Mouse (Mus musculus): Measurements from ENCODE around the gene Grid2. TPM values are rescaled to one million over a fixed set of nuclear protein-coding genes. Genes with fewer than 3 reads are reported as not detected.

Grid2 gene
- total and polyA plus RNA-seq, 3 experiments = not detected

DNA sequence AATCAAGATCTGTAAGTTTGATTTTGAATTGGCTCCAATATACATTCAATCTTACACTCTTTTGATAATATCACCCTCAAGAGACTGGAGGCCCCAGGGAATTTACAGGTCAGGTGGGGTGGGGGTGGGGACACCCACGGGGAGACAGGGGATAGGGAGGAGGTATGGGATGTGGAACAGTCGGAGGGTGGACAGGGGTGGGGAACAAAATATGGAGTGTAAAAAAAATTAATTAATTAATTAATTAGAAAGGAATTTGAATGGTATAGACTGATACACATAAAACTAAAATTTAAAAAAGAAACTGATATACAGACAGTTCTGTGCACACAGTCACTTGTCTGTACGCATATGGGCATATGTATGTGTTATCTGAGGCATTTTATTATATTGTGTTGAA, 380.3 kb downstream of the Grid2 start:
- H3K36me3 ChIP-seq (ENCODE audit: control insufficient read depth in 1 of 2, insufficient read depth in 2 of 2, low read length in 2 of 2) = no peaks in the 10 kb centered on the region
- no peak for TF ChIP-seq MAFK (IDR thresholded peaks at IDR 0.05; ENCODE audit: borderline replicate concordance, low read depth, low read length)
- TF ChIP-seq BHLHE40 (IDR thresholded peaks at IDR 0.05; ENCODE audit: borderline replicate concordance, low read depth, low read length) = no peak
- TF ChIP-seq CTCF (IDR thresholded peaks at IDR 0.05 in 2 of 3, conservative IDR thresholded peaks at IDR 0.05 in 1 of 3; ENCODE audit: control insufficient read depth in 1 of 3, insufficient read depth in 1 of 3, low read depth in 2 of 3, low read length in 3 of 3, poor library complexity in 1 of 3, severe bottlenecking in 1 of 3) = no peak
- no peak for TF ChIP-seq MYB (IDR thresholded peaks at IDR 0.05; ENCODE audit: low read depth, low read length)
- no peak for TF ChIP-seq TAL1 (IDR thresholded peaks at IDR 0.05; ENCODE audit: low read length)
- no peak for TF ChIP-seq HCFC1 (IDR thresholded peaks at IDR 0.05; ENCODE audit: low read depth, low read length)
- no peak for TF ChIP-seq MAZ (IDR thresholded peaks at IDR 0.05; ENCODE audit: low read depth, low read length)
- TF ChIP-seq ZC3H11A (IDR thresholded peaks at IDR 0.05; ENCODE audit: low read depth, low read length) = no peak
- no peak for TF ChIP-seq GATA1 (IDR thresholded peaks at IDR 0.05; ENCODE audit: low read depth, low read length)
- TF ChIP-seq MXI1 (IDR thresholded peaks at IDR 0.05; ENCODE audit: low read depth, low read length) = no peak
- TF ChIP-seq POLR2AphosphoS2 (IDR thresholded peaks at IDR 0.05; ENCODE audit: low read length) = no peak
- no peak for TF ChIP-seq TBP (IDR thresholded peaks at IDR 0.05; ENCODE audit: low read depth, low read length)
- TF ChIP-seq MEF2A (IDR thresholded peaks at IDR 0.05; ENCODE audit: extremely low read depth, insufficient replicate concordance, low read depth, low read length, poor library complexity, severe bottlenecking) = no peak
- no peak for TF ChIP-seq ZNF384 (IDR thresholded peaks at IDR 0.05; ENCODE audit: low read depth, low read length)
- no peak for TF ChIP-seq GABPA (IDR thresholded peaks at IDR 0.05; ENCODE audit: low read depth, low read length)
- TF ChIP-seq NELFE (IDR thresholded peaks at IDR 0.05; ENCODE audit: low read depth, low read length) = no peak
- TF ChIP-seq JUND (IDR thresholded peaks at IDR 0.05; ENCODE audit: low read depth, low read length) = no peak
- no peak for TF ChIP-seq POLR2A (IDR thresholded peaks at IDR 0.05; ENCODE audit: control insufficient read depth in 1 of 2, insufficient read depth in 1 of 2, low read depth in 1 of 2, low read length in 2 of 2, poor library complexity in 1 of 2)
- no peak for TF ChIP-seq UBTF (IDR thresholded peaks at IDR 0.05; ENCODE audit: borderline replicate concordance, insufficient read depth, low read depth, low read length)
- no peak overlapping the region for H3K4me3 ChIP-seq (ENCODE audit: control insufficient read depth in 1 of 2, insufficient read depth in 1 of 2, low read depth in 2 of 2, low read length in 2 of 2)
- H3K9me3 ChIP-seq (replicated peaks; ENCODE audit: insufficient read depth, low read length) = no peaks in the 10 kb centered on the region
- no peak overlapping the region for H3K27ac ChIP-seq (ENCODE audit: control insufficient read depth, low read depth, low read length)
- no peaks in the 10 kb centered on the region for H3K4me1 ChIP-seq (ENCODE audit: control insufficient read depth in 1 of 2, insufficient read depth in 2 of 2, low read length in 2 of 2)
- no peak for DNase-seq (ENCODE audit: low read depth, low spot score)
- H3K27me3 ChIP-seq (ENCODE audit: control insufficient read depth in 1 of 2, insufficient read depth in 2 of 2, low read length in 2 of 2) = no peaks in the 10 kb centered on the region
- H3K79me2 ChIP-seq (ENCODE audit: control insufficient read depth, insufficient read depth, low read length, poor library complexity) = no peaks in the 10 kb centered on the region
- H3K9ac ChIP-seq (ENCODE audit: control insufficient read depth, low read depth, low read length, poor library complexity, severe bottlenecking) = no peak overlapping the region

GRCm38 (mm10) chr6:63659423-63659822, 403.7 kb downstream of the Grid2 start:
- Histone ChIP-seq H3K4me3 (ENCODE audit: control insufficient read depth in 1 of 2, insufficient read depth in 1 of 2, low read depth in 2 of 2, low read length in 2 of 2) (no peak overlapping the region), H3K9ac (ENCODE audit: control insufficient read depth, low read depth, low read length, poor library complexity, severe bottlenecking) (no peak overlapping the region), H3K27ac (ENCODE audit: control insufficient read depth, low read depth, low read length) (no peak overlapping the region), H3K27me3 (ENCODE audit: control insufficient read depth in 1 of 2, insufficient read depth in 2 of 2, low read length in 2 of 2) (no peaks in the 10 kb centered on the region), H3K9me3 (replicated peaks; ENCODE audit: insufficient read depth, low read length) (no peaks in the 10 kb centered on the region), H3K36me3 (ENCODE audit: control insufficient read depth in 1 of 2, insufficient read depth in 2 of 2, low read length in 2 of 2) (no peaks in the 10 kb centered on the region), H3K79me2 (ENCODE audit: control insufficient read depth, insufficient read depth, low read length, poor library complexity) (no peaks in the 10 kb centered on the region), H3K4me1 (ENCODE audit: control insufficient read depth in 1 of 2, insufficient read depth in 2 of 2, low read length in 2 of 2) (no peaks in the 10 kb centered on the region)
- TF ChIP-seq MAZ (IDR thresholded peaks at IDR 0.05; ENCODE audit: low read depth, low read length) (no peak), ZNF384 (IDR thresholded peaks at IDR 0.05; ENCODE audit: low read depth, low read length) (no peak), GATA1 (IDR thresholded peaks at IDR 0.05; ENCODE audit: low read depth, low read length) (no peak), CTCF (IDR thresholded peaks at IDR 0.05 in 2 of 3, conservative IDR thresholded peaks at IDR 0.05 in 1 of 3; ENCODE audit: control insufficient read depth in 1 of 3, insufficient read depth in 1 of 3, low read depth in 2 of 3, low read length in 3 of 3, poor library complexity in 1 of 3, severe bottlenecking in 1 of 3) (no peak), GABPA (IDR thresholded peaks at IDR 0.05; ENCODE audit: low read depth, low read length) (no peak), MEF2A (IDR thresholded peaks at IDR 0.05; ENCODE audit: extremely low read depth, insufficient replicate concordance, low read depth, low read length, poor library complexity, severe bottlenecking) (no peak), KAT2A (conservative IDR thresholded peaks at IDR 0.05; ENCODE audit: low read depth, low read length) (no peak), UBTF (IDR thresholded peaks at IDR 0.05; ENCODE audit: borderline replicate concordance, insufficient read depth, low read depth, low read length) (no peak), EP300 (IDR thresholded peaks at IDR 0.05; ENCODE audit: low read depth in 1 of 2, low read length in 2 of 2) (no peak), SMC3 (IDR thresholded peaks at IDR 0.05; ENCODE audit: low read depth, low read length) (no peak), JUND (IDR thresholded peaks at IDR 0.05; ENCODE audit: low read depth, low read length) (no peak), ETS1 (IDR thresholded peaks at IDR 0.05; ENCODE audit: low read depth, low read length) (no peak), NRF1 (IDR thresholded peaks at IDR 0.05; ENCODE audit: insufficient read depth, low read depth, low read length, poor library complexity, severe bottlenecking) (no peak), MAX (IDR thresholded peaks at IDR 0.05; ENCODE audit: low read length) (no peak)
- DNase-seq (ENCODE audit: low read depth, low spot score) = no peak

Measured in MEL (cell line).